Mouse (Mus musculus) erythroblast, embryonic 14.5 days (primary cell): ENCODE measurements around the gene Ccdc141.

Experiments
- GATA1 ChIP-seq: IDR thresholded peaks from 2 replicates; pipeline ENCODE4 v1.6.1; 2012; ENCODE audit warnings: low read length, inconsistent platforms, mixed read lengths
- TAL1 ChIP-seq: IDR thresholded peaks from 3 replicates; pipeline ENCODE4 v1.6.1; 2012; ENCODE audit warnings: low read length, inconsistent platforms, mixed read lengths

- no peak for TF ChIP-seq GATA1
- no peak for TF ChIP-seq TAL1
Observed at GRCm38 (mm10) chr2:76966582-76966981, 203.9 kb downstream of the Ccdc141 start.
